Mouse (Mus musculus): ENCODE measurements around the gene Pitpna.

- no peak for TF ChIP-seq CTCF (IDR thresholded peaks at IDR 0.05)
- peak; percentile 83 for TF ChIP-seq EP300 (IDR thresholded peaks at IDR 0.05)
Observed at GRCm38 (mm10) chr11:75630645-75631229, 42.8 kb downstream of the Pitpna start, which contains the start of gene Inpp5k.
